Mouse (Mus musculus): ENCODE data around the gene Rbms3. TPM values are rescaled to one million over a fixed set of nuclear protein-coding genes. Genes with fewer than 3 reads are reported as not detected.

Gene Rbms3
- polyA plus RNA-seq, 1 experiment from 2014 or later: 38.3 TPM

- H3K4me3 ChIP-seq (ENCODE audit: low read length): no peak overlapping the region
- H3K9me3 ChIP-seq (replicated peaks; ENCODE audit: control insufficient read depth, low read length): no peaks in the 10 kb centered on the region
- no peak for ATAC-seq (replicated peaks; ENCODE audit: extremely low read depth, insufficient read depth, low FRiP score)
- no peak overlapping the region for H3K4me2 ChIP-seq (ENCODE audit: low read depth, low read length)
- no peaks in the 10 kb centered on the region for H3K36me3 ChIP-seq (ENCODE audit: control insufficient read depth, insufficient read depth)
- H3K4me1 ChIP-seq (ENCODE audit: control insufficient read depth, insufficient read depth, low read length): no peaks in the 10 kb centered on the region
- H3K9ac ChIP-seq (ENCODE audit: low read length): no peak overlapping the region
- WGBS: 82% methylated on average over 5 of the region's 5 CpGs
- no peaks in the 10 kb centered on the region for H3K27me3 ChIP-seq (ENCODE audit: control insufficient read depth, insufficient read depth, low read length)
- H3K27ac ChIP-seq (ENCODE audit: low read length): no peak overlapping the region
Measured at GRCm38 (mm10) chr9:117330681-117331080, 299.0 kb downstream of the Rbms3 start.

- ATAC-seq (replicated peaks; ENCODE audit: extremely low read depth, insufficient read depth, low FRiP score): no peak
- H3K27me3 ChIP-seq (ENCODE audit: control insufficient read depth, insufficient read depth, low read length): no peaks in the 10 kb centered on the region
- H3K27ac ChIP-seq (ENCODE audit: low read length): no peak overlapping the region
- no peaks in the 10 kb centered on the region for H3K36me3 ChIP-seq (ENCODE audit: control insufficient read depth, insufficient read depth)
- no peaks in the 10 kb centered on the region for H3K4me1 ChIP-seq (ENCODE audit: control insufficient read depth, insufficient read depth, low read length)
- no peak overlapping the region for H3K9ac ChIP-seq (ENCODE audit: low read length)
- 64% methylated on average over 3 of the region's 3 CpGs for WGBS
- H3K9me3 ChIP-seq (replicated peaks; ENCODE audit: control insufficient read depth, low read length): 0 out of 2 replicates have a peak, but pooled peaks cover 3% of the 10 kb centered on the region
- H3K4me2 ChIP-seq (ENCODE audit: low read depth, low read length): no peak overlapping the region
- H3K4me3 ChIP-seq (ENCODE audit: low read length): no peak overlapping the region
Measured at GRCm38 (mm10) chr9:117319271-117319670, 310.4 kb downstream of the Rbms3 start.

- Histone ChIP-seq H3K9me3 (replicated peaks; ENCODE audit: control insufficient read depth, low read length) (0 out of 2 replicates have a peak, but pooled peaks cover 3% of the 10 kb centered on the region), H3K4me2 (ENCODE audit: low read depth, low read length) (no peak overlapping the region), H3K4me3 (ENCODE audit: low read length) (no peak overlapping the region), H3K27me3 (ENCODE audit: control insufficient read depth, insufficient read depth, low read length) (no peaks in the 10 kb centered on the region), H3K4me1 (ENCODE audit: control insufficient read depth, insufficient read depth, low read length) (no peaks in the 10 kb centered on the region), H3K9ac (ENCODE audit: low read length) (no peak overlapping the region), H3K36me3 (ENCODE audit: control insufficient read depth, insufficient read depth) (no peaks in the 10 kb centered on the region), H3K27ac (ENCODE audit: low read length) (no peak overlapping the region)
- WGBS: 58% methylated on average over 4 of the region's 4 CpGs
- ATAC-seq (replicated peaks; ENCODE audit: extremely low read depth, insufficient read depth, low FRiP score): no peak
Measured at GRCm38 (mm10) chr9:117318461-117318860, 311.3 kb downstream of the Rbms3 start.

- Histone ChIP-seq H3K36me3 (ENCODE audit: control insufficient read depth, insufficient read depth) (no peaks in the 10 kb centered on the region), H3K9me3 (replicated peaks; ENCODE audit: control insufficient read depth, low read length) (0 out of 2 replicates have a peak, but pooled peaks cover 3% of the 10 kb centered on the region), H3K9ac (ENCODE audit: low read length) (no peak overlapping the region), H3K4me2 (ENCODE audit: low read depth, low read length) (no peak overlapping the region), H3K27ac (ENCODE audit: low read length) (no peak overlapping the region), H3K4me3 (ENCODE audit: low read length) (no peak overlapping the region), H3K27me3 (ENCODE audit: control insufficient read depth, insufficient read depth, low read length) (no peaks in the 10 kb centered on the region), H3K4me1 (ENCODE audit: control insufficient read depth, insufficient read depth, low read length) (no peaks in the 10 kb centered on the region)
- no peak for ATAC-seq (replicated peaks; ENCODE audit: extremely low read depth, insufficient read depth, low FRiP score)
- WGBS: 89% methylated on average over 7 of the region's 7 CpGs
Measured at GRCm38 (mm10) chr9:117317251-117317650, 312.5 kb downstream of the Rbms3 start.

GRCm38 (mm10) chr9:117313642-117314041 is 316.1 kb downstream of the Rbms3 start:
- H3K27ac ChIP-seq (ENCODE audit: low read length): no peak overlapping the region
- H3K4me1 ChIP-seq (ENCODE audit: control insufficient read depth, insufficient read depth, low read length): no peaks in the 10 kb centered on the region
- no peaks in the 10 kb centered on the region for H3K27me3 ChIP-seq (ENCODE audit: control insufficient read depth, insufficient read depth, low read length)
- H3K36me3 ChIP-seq (ENCODE audit: control insufficient read depth, insufficient read depth): no peaks in the 10 kb centered on the region
- H3K4me3 ChIP-seq (ENCODE audit: low read length): no peak overlapping the region
- H3K9ac ChIP-seq (ENCODE audit: low read length): no peak overlapping the region
- no peak overlapping the region for H3K4me2 ChIP-seq (ENCODE audit: low read depth, low read length)
- WGBS: 88% methylated on average over 11 of the region's 11 CpGs
- no peak for ATAC-seq (replicated peaks; ENCODE audit: extremely low read depth, insufficient read depth, low FRiP score)
- H3K9me3 ChIP-seq (replicated peaks; ENCODE audit: control insufficient read depth, low read length): peaks cover 6% of the 10 kb centered on the region; the same call in 1 of the 2 replicates

- ATAC-seq (replicated peaks; ENCODE audit: extremely low read depth, insufficient read depth, low FRiP score): no peak
- no peaks in the 10 kb centered on the region for H3K36me3 ChIP-seq (ENCODE audit: control insufficient read depth, insufficient read depth)
- no peak overlapping the region for H3K4me3 ChIP-seq (ENCODE audit: low read length)
- H3K27me3 ChIP-seq (ENCODE audit: control insufficient read depth, insufficient read depth, low read length): no peaks in the 10 kb centered on the region
- H3K4me2 ChIP-seq (ENCODE audit: low read depth, low read length): no peak overlapping the region
- peaks cover 3% of the 10 kb centered on the region; the same call in 1 of the 2 replicates for H3K9me3 ChIP-seq (replicated peaks; ENCODE audit: control insufficient read depth, low read length)
- H3K27ac ChIP-seq (ENCODE audit: low read length): no peak overlapping the region
- no peak overlapping the region for H3K9ac ChIP-seq (ENCODE audit: low read length)
- no peaks in the 10 kb centered on the region for H3K4me1 ChIP-seq (ENCODE audit: control insufficient read depth, insufficient read depth, low read length)
Measured at GRCm38 (mm10) chr9:117309809-117310208, 319.9 kb downstream of the Rbms3 start.

- Histone ChIP-seq H3K4me1 (ENCODE audit: control insufficient read depth, insufficient read depth, low read length) (no peaks in the 10 kb centered on the region), H3K4me2 (ENCODE audit: low read depth, low read length) (no peak overlapping the region), H3K27ac (ENCODE audit: low read length) (no peak overlapping the region), H3K4me3 (ENCODE audit: low read length) (no peak overlapping the region), H3K9me3 (replicated peaks; ENCODE audit: control insufficient read depth, low read length) (no peaks in the 10 kb centered on the region), H3K36me3 (ENCODE audit: control insufficient read depth, insufficient read depth) (no peaks in the 10 kb centered on the region), H3K9ac (ENCODE audit: low read length) (no peak overlapping the region), H3K27me3 (ENCODE audit: control insufficient read depth, insufficient read depth, low read length) (no peaks in the 10 kb centered on the region)
- 76% methylated on average over 7 of the region's 7 CpGs for WGBS
- no peak for ATAC-seq (replicated peaks; ENCODE audit: extremely low read depth, insufficient read depth, low FRiP score)
Measured at GRCm38 (mm10) chr9:117298991-117299390, 330.7 kb downstream of the Rbms3 start.

- no peak overlapping the region for H3K4me3 ChIP-seq (ENCODE audit: low read length)
- ATAC-seq (replicated peaks; ENCODE audit: extremely low read depth, insufficient read depth, low FRiP score): no peak
- no peaks in the 10 kb centered on the region for H3K27me3 ChIP-seq (ENCODE audit: control insufficient read depth, insufficient read depth, low read length)
- no peaks in the 10 kb centered on the region for H3K36me3 ChIP-seq (ENCODE audit: control insufficient read depth, insufficient read depth)
- H3K9me3 ChIP-seq (replicated peaks; ENCODE audit: control insufficient read depth, low read length): no peaks in the 10 kb centered on the region
- H3K9ac ChIP-seq (ENCODE audit: low read length): no peak overlapping the region
- H3K4me1 ChIP-seq (ENCODE audit: control insufficient read depth, insufficient read depth, low read length): no peaks in the 10 kb centered on the region
- WGBS: 56% methylated on average over 15 of the region's 15 CpGs
- no peak overlapping the region for H3K4me2 ChIP-seq (ENCODE audit: low read depth, low read length)
- no peak overlapping the region for H3K27ac ChIP-seq (ENCODE audit: low read length)
Measured at GRCm38 (mm10) chr9:117297662-117298531, 331.8 kb downstream of the Rbms3 start.

GRCm38 (mm10) chr9:117291066-117291850 is 338.5 kb downstream of the Rbms3 start:
- H3K27ac ChIP-seq (ENCODE audit: low read length): no peak overlapping the region
- no peak overlapping the region for H3K9ac ChIP-seq (ENCODE audit: low read length)
- no peak overlapping the region for H3K4me3 ChIP-seq (ENCODE audit: low read length)
- no peaks in the 10 kb centered on the region for H3K27me3 ChIP-seq (ENCODE audit: control insufficient read depth, insufficient read depth, low read length)
- H3K36me3 ChIP-seq (ENCODE audit: control insufficient read depth, insufficient read depth): no peaks in the 10 kb centered on the region
- 80% methylated on average over 15 of the region's 15 CpGs for WGBS
- no peak overlapping the region for H3K4me2 ChIP-seq (ENCODE audit: low read depth, low read length)
- no peak for ATAC-seq (replicated peaks; ENCODE audit: extremely low read depth, insufficient read depth, low FRiP score)
- H3K9me3 ChIP-seq (replicated peaks; ENCODE audit: control insufficient read depth, low read length): no peaks in the 10 kb centered on the region
- no peaks in the 10 kb centered on the region for H3K4me1 ChIP-seq (ENCODE audit: control insufficient read depth, insufficient read depth, low read length)
